Mouse (Mus musculus): Measurements from ENCODE around the gene Stn1. TPM values are rescaled to one million over a fixed set of nuclear protein-coding genes. Genes with fewer than 3 reads are reported as not detected.

The Stn1 gene
- total and polyA plus RNA-seq, 2 experiments from 2014 or later: 19.5 to 28.1 TPM

DNA sequence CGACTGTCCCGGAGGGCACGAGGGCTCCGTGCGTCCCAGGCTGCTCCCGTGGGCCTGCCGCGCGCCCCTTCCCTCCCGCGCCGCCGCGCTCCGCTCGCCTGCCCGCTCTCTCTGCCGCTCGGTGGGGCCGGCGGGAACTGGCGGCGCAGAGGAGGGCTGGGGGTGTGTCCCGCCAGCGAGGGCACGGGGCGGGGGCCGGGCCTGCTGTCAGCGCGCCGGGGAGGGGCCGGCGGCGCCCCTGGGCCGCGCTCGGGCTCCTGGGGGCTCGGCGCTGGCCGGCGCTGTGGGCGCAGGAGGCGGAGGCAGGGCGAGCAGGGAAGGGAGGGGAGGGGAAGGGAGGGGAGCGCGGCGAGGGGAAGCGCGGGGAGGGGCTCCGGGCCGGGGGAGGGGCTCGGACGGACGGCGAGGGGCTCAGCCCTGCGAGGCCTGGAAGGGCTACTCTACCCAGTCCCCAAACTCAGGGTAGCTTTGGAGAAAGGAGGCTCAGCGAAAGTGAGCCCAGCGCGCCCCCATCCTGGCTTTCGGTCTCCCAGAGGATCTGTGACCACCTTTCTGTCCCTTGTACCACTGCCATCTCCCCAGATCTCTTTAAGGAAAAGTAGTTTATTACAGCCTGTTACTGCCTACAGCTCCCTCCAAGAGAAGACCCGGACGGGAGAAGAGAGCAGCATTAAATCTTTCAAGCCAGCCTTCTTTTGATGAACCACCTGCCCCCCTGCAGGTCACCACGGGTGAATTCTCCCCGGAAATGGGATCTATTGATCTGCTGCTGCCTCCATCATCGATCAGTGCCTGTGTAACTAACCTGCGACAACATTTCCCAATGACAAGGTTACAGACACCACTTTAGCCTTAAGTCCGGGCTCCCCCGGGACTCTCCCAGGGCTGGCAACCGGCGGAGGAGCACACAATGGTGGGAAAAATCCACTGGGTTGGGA is 72.7 kb downstream of the Stn1 start, which contains the start of gene Sh3pxd2a:
Sh3pxd2a (minus strand) TSS at position 98 of the 938 bp plus-strand sequence.
- WGBS: under 1% methylated on average over 54 of the region's 70 CpGs

GRCm38 (mm10) chr19:47463636-47464303 is 73.5 kb downstream of the Stn1 start:
- H3K9me3 ChIP-seq (ENCODE audit: low read length): no peaks in the 10 kb centered on the region
- peak overlapping the region; percentile 81 for H3K4me2 ChIP-seq (ENCODE audit: low read depth, low read length, poor library complexity, severe bottlenecking)
- TF ChIP-seq CTCF (IDR thresholded peaks at IDR 0.05): peak; percentile 67
- ATAC-seq (ENCODE audit: low FRiP score) (peak; percentile 65), DNase-seq (ENCODE audit: low spot score) (peak; percentile 56)
- peak overlapping the region; percentile 14; the same call in 1 of the 2 replicates for H3K27ac ChIP-seq (ENCODE audit: low read depth, low read length)
- H3K4me1 ChIP-seq (ENCODE audit: insufficient read depth, low read length): no peaks in the 10 kb centered on the region
- WGBS: under 1% methylated on average over 46 of the region's 46 CpGs
- H3K36me3 ChIP-seq (ENCODE audit: insufficient read depth, low read length): no peaks in the 10 kb centered on the region
- peak overlapping the region; percentile 81 for H3K9ac ChIP-seq (replicated peaks; ENCODE audit: low read length, poor library complexity, severe bottlenecking)
- H3K4me3 ChIP-seq (ENCODE audit: low read depth, low read length): peak overlapping the region; percentile 75
- H3K27me3 ChIP-seq (ENCODE audit: insufficient read depth, low read length): no peaks in the 10 kb centered on the region

More for the DNA sequence above, 72.7 kb downstream of the Stn1 start, which contains the start of gene Sh3pxd2a:
- DNase-seq (ENCODE audit: low spot score) (peak; percentile 58), ATAC-seq (ENCODE audit: low FRiP score) (peak; percentile 67)
- peak within 1 kb of the TSS; percentile 81 for H3K9ac ChIP-seq (replicated peaks; ENCODE audit: low read length, poor library complexity, severe bottlenecking)
- no peaks in the 10 kb centered on the region for H3K4me1 ChIP-seq (ENCODE audit: insufficient read depth, low read length)
- TF ChIP-seq CTCF (IDR thresholded peaks at IDR 0.05): no peak
- no peaks in the 10 kb centered on the region for H3K9me3 ChIP-seq (ENCODE audit: low read length)
- peak within 1 kb of the TSS; percentile 81 for H3K4me2 ChIP-seq (ENCODE audit: low read depth, low read length, poor library complexity, severe bottlenecking)
- H3K27ac ChIP-seq (ENCODE audit: low read depth, low read length): peak within 1 kb of the TSS; percentile 14; the same call in 1 of the 2 replicates
- H3K4me3 ChIP-seq (ENCODE audit: low read depth, low read length): peak within 1 kb of the TSS; percentile 75
- no peaks in the 10 kb centered on the region for H3K27me3 ChIP-seq (ENCODE audit: insufficient read depth, low read length)
- H3K36me3 ChIP-seq (ENCODE audit: insufficient read depth, low read length): no peaks in the 10 kb centered on the region

- peak overlapping the region; percentile 75 for H3K4me3 ChIP-seq (ENCODE audit: low read depth, low read length)
- no peak for TF ChIP-seq CTCF (IDR thresholded peaks at IDR 0.05)
- peak overlapping the region; percentile 81 for H3K9ac ChIP-seq (replicated peaks; ENCODE audit: low read length, poor library complexity, severe bottlenecking)
- H3K4me1 ChIP-seq (ENCODE audit: insufficient read depth, low read length): no peaks in the 10 kb centered on the region
- ATAC-seq (ENCODE audit: low FRiP score): no peak
- H3K4me2 ChIP-seq (ENCODE audit: low read depth, low read length, poor library complexity, severe bottlenecking): peak overlapping the region; percentile 81
- no peaks in the 10 kb centered on the region for H3K36me3 ChIP-seq (ENCODE audit: insufficient read depth, low read length)
- H3K27ac ChIP-seq (ENCODE audit: low read depth, low read length): no peak overlapping the region
- H3K9me3 ChIP-seq (ENCODE audit: low read length): no peaks in the 10 kb centered on the region
- no peaks in the 10 kb centered on the region for H3K27me3 ChIP-seq (ENCODE audit: insufficient read depth, low read length)
- no peak for DNase-seq (ENCODE audit: low spot score)
- WGBS: under 1% methylated on average over 13 of the region's 13 CpGs
These were observed 74.1 kb downstream of the Stn1 start for GRCm38 (mm10) chr19:47463206-47463605.

- no peak for TF ChIP-seq CTCF (IDR thresholded peaks at IDR 0.05)
- Histone ChIP-seq H3K9me3 (ENCODE audit: low read length) (no peaks in the 10 kb centered on the region), H3K4me3 (ENCODE audit: low read depth, low read length) (peak overlapping the region; percentile 75), H3K4me1 (ENCODE audit: insufficient read depth, low read length) (no peaks in the 10 kb centered on the region), H3K9ac (replicated peaks; ENCODE audit: low read length, poor library complexity, severe bottlenecking) (no peak overlapping the region), H3K36me3 (ENCODE audit: insufficient read depth, low read length) (no peaks in the 10 kb centered on the region), H3K27me3 (ENCODE audit: insufficient read depth, low read length) (no peaks in the 10 kb centered on the region), H3K27ac (ENCODE audit: low read depth, low read length) (no peak overlapping the region), H3K4me2 (ENCODE audit: low read depth, low read length, poor library complexity, severe bottlenecking) (peak overlapping the region; percentile 81)
- ATAC-seq (ENCODE audit: low FRiP score) (no peak), DNase-seq (ENCODE audit: low spot score) (no peak)
- WGBS: 12% methylated on average over 6 of the region's 6 CpGs
These were observed 74.6 kb downstream of the Stn1 start for GRCm38 (mm10) chr19:47462725-47463124.

DNA sequence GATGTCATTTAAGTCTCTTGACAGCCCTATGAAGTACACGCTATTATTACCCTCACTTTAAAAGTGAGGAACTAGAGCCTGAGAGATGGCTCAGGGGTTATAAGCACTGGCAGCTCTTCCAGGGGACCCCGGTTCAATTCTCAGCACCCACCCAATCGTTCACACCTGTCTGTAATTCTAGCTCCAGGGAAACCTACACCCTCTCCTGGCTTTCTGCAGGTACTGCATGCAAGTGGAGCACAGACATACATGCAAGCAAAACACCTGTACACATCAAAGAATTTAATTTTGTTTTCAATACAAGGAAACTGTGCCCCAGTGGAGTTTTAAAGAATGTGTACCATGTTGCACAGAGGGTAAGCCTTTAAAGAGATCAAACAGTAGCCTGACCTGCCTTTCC is 75.5 kb downstream of the Stn1 start:
- no peak overlapping the region for H3K27ac ChIP-seq (ENCODE audit: low read depth, low read length)
- no peak overlapping the region for H3K9ac ChIP-seq (replicated peaks; ENCODE audit: low read length, poor library complexity, severe bottlenecking)
- H3K27me3 ChIP-seq (ENCODE audit: insufficient read depth, low read length): no peaks in the 10 kb centered on the region
- no peak for ATAC-seq (ENCODE audit: low FRiP score)
- WGBS: 96% methylated on average over 3 of the region's 3 CpGs
- DNase-seq (ENCODE audit: low spot score): no peak
- no peak overlapping the region for H3K4me2 ChIP-seq (ENCODE audit: low read depth, low read length, poor library complexity, severe bottlenecking)
- no peaks in the 10 kb centered on the region for H3K4me1 ChIP-seq (ENCODE audit: insufficient read depth, low read length)
- H3K36me3 ChIP-seq (ENCODE audit: insufficient read depth, low read length): no peaks in the 10 kb centered on the region
- TF ChIP-seq CTCF (IDR thresholded peaks at IDR 0.05): peak; percentile 46
- no peak overlapping the region for H3K4me3 ChIP-seq (ENCODE audit: low read depth, low read length)
- H3K9me3 ChIP-seq (ENCODE audit: low read length): no peaks in the 10 kb centered on the region
